Mouse (Mus musculus): Measurements from ENCODE around the gene Atp5j. TPM values are rescaled to one million over a fixed set of nuclear protein-coding genes. Genes with fewer than 3 reads are reported as not detected.

The Atp5j gene
- total RNA-seq, 1 experiment = 149 TPM

GRCm38 (mm10) chr16:84778431-84778830 lies 57.0 kb downstream of the Atp5j start:
- DNase-seq (ENCODE audit: low read depth, low spot score) = no peak
- no peak for TF ChIP-seq MAFK (IDR thresholded peaks at IDR 0.05; ENCODE audit: insufficient read depth, low read depth, low read length)
- no peak for TF ChIP-seq ZNF384 (IDR thresholded peaks at IDR 0.05; ENCODE audit: low read depth, low read length)
- no peak for TF ChIP-seq CHD2 (IDR thresholded peaks at IDR 0.05; ENCODE audit: low read depth, low read length)
- TF ChIP-seq HCFC1 (IDR thresholded peaks at IDR 0.05; ENCODE audit: borderline replicate concordance, insufficient read depth, low read length) = no peak
- TF ChIP-seq ZC3H11A (IDR thresholded peaks at IDR 0.05; ENCODE audit: borderline replicate concordance, low read depth, low read length) = no peak
- in situ Hi-C loops (cut with MboI; ENCODE audit: low sequenced_read_pairs in 2 of 2, unreplicated experiment in 2 of 2) = no loop called here
- 0 out of 2 replicates have a peak overlapping the region, but pooled peaks have one; percentile 10 for H3K9ac ChIP-seq (ENCODE audit: insufficient read depth, low read depth, low read length, poor library complexity, severe bottlenecking)
- no peaks in the 10 kb centered on the region; the same call in 1 of the 2 replicates for H3K36me3 ChIP-seq (ENCODE audit: control insufficient read depth, insufficient read depth, low read length, poor library complexity, severe bottlenecking)
- H3K4me3 ChIP-seq (ENCODE audit: insufficient read depth in 1 of 2, low read depth in 1 of 2, low read length in 2 of 2, poor library complexity in 1 of 2, severe bottlenecking in 1 of 2) = peak overlapping the region in 1 of 2 experiments; percentile 2; a peak in 1 of 4 replicates
- H3K27ac ChIP-seq (ENCODE audit: insufficient read depth, low read depth, low read length, poor library complexity, severe bottlenecking) = peak overlapping the region; percentile 96
- no peaks in the 10 kb centered on the region for H3K9me3 ChIP-seq (ENCODE audit: control insufficient read depth, insufficient read depth, low read depth, low read length)
- peaks cover 5 to 6% of the 10 kb centered on the region in 2 experiments; a peak in 2 of 4 replicates for H3K4me1 ChIP-seq (ENCODE audit: control insufficient read depth in 2 of 2, insufficient read depth in 2 of 2, low read length in 2 of 2, poor library complexity in 1 of 2)

Other genes starting within 250 kb of the Atp5j start
- 56.4 and 66.3 TPM in 2 replicates for gene Mrpl39, start 99.9 kb downstream of the Atp5j start, total RNA-seq (2012; rRNA removed)
- gene Jam2, start 61.5 kb downstream of the Atp5j start, total RNA-seq (2012; rRNA removed) = 225 and 328 TPM in 2 replicates
- 92.3 and 95.5 TPM in 2 replicates for gene Gabpa, start 700 bp downstream of the Atp5j start, total RNA-seq (2012; rRNA removed)